Mouse (Mus musculus) adipocyte (in vitro differentiated cells): ENCODE data around the gene Ehbp1.

Experiments
- DNase-seq: peaks from one replicate; pipeline ENCODE4 v3.0.0-alpha.2; 2016; ENCODE audit warnings: low spot score

The Ehbp1 gene

GRCm38 (mm10) chr11:22342242-22343207, at the start of gene Ehbp1:
TSS of gene Ehbp1 (minus strand) at chr11:22342292.
- DNase-seq, result no peak

- peak; percentile 85 for DNase-seq
These were observed 45.5 kb upstream of the Ehbp1 start for GRCm38 (mm10) chr11:22387472-22388098.

GRCm38 (mm10) chr11:22383532-22383931, 41.4 kb upstream of the Ehbp1 start:
- DNase-seq, result no peak

- no peak for DNase-seq
These were observed 32.7 kb upstream of the Ehbp1 start for GRCm38 (mm10) chr11:22374811-22375210.

- peak; percentile 53 for DNase-seq
These were observed 31.2 kb upstream of the Ehbp1 start for GRCm38 (mm10) chr11:22373290-22373674.

- DNase-seq, result no peak
These were observed 30.7 kb upstream of the Ehbp1 start for GRCm38 (mm10) chr11:22372609-22373289.

- DNase-seq, result peak; percentile 60
These were observed 27.7 kb upstream of the Ehbp1 start for GRCm38 (mm10) chr11:22369841-22370240.

- no peak for DNase-seq
These were observed 26.5 kb upstream of the Ehbp1 start for GRCm38 (mm10) chr11:22368621-22369020.

- no peak for DNase-seq
These were observed 24.4 kb upstream of the Ehbp1 start for GRCm38 (mm10) chr11:22366486-22366885.

- no peak for DNase-seq
These were observed 12.0 kb upstream of the Ehbp1 start for GRCm38 (mm10) chr11:22353962-22354621.

GRCm38 (mm10) chr11:22349945-22350344, 7.9 kb upstream of the Ehbp1 start:
- no peak for DNase-seq

- no peak for DNase-seq
These were observed 6.4 kb upstream of the Ehbp1 start for GRCm38 (mm10) chr11:22348536-22348910.

- peak; percentile 18 for DNase-seq
These were observed 5.8 kb upstream of the Ehbp1 start for GRCm38 (mm10) chr11:22347651-22348535.

GRCm38 (mm10) chr11:22327302-22327910, 14.7 kb downstream of the Ehbp1 start:
- DNase-seq, result no peak

- DNase-seq, result no peak
These were observed 24.2 kb downstream of the Ehbp1 start for GRCm38 (mm10) chr11:22317824-22318411.

- no peak for DNase-seq
These were observed 26.3 kb downstream of the Ehbp1 start for GRCm38 (mm10) chr11:22315801-22316200.

- no peak for DNase-seq
These were observed 40.9 kb downstream of the Ehbp1 start for GRCm38 (mm10) chr11:22301164-22301563.

- DNase-seq, result no peak
These were observed 52.9 kb downstream of the Ehbp1 start for GRCm38 (mm10) chr11:22289164-22289563.

- DNase-seq, result no peak
These were observed 54.6 kb downstream of the Ehbp1 start for GRCm38 (mm10) chr11:22287513-22287900.

- DNase-seq, result peak; percentile 99
These were observed 55.1 kb downstream of the Ehbp1 start for GRCm38 (mm10) chr11:22286885-22287512.
